In genomic region chr2:60382858-60383669, GRCm38 (mm10) we compare ENCODE assay signal across 8 mouse cellular contexts. TPM values are rescaled to one million over a fixed set of nuclear protein-coding genes. Genes with fewer than 3 reads are reported as not detected.
DNase-seq lines count a peak whose midpoint lies in the region; TF ChIP-seq lines count a peak whose summit lies in the region.

TSS of gene Ly75 (minus strand) at chr2:60383303.

- H3K9me3 ChIP-seq in hindbrain, embryonic 10.5 days, result no peaks in the 10 kb centered on the region

- H3K27me3 ChIP-seq in cerebellum, adult 2 months (ENCODE audit: control insufficient read depth, insufficient read depth, low read length), result no peaks in the 10 kb centered on the region
- peaks cover 22% of the 10 kb centered on the region for H3K27me3 ChIP-seq in hindbrain, embryonic 10.5 days (ENCODE audit: insufficient read depth, poor library complexity, severe bottlenecking)

- TF ChIP-seq CTCF in cerebellum, adult 2 months (IDR thresholded peaks at IDR 0.05; ENCODE audit: borderline replicate concordance, insufficient read depth, low read depth, low read length), result no peak

- no peak within 1 kb of the TSS for H3K27ac ChIP-seq in cerebellum, adult 2 months (ENCODE audit: insufficient read depth, low read length)
- H3K27ac ChIP-seq in hindbrain, embryonic 10.5 days, result peak within 1 kb of the TSS; percentile 86

- DNase-seq in MEL-GATA-1-ER (ENCODE audit: extremely low read depth, low read depth), result peak; percentile 87
- peak; percentile 65 to 66 for DNase-seq in cerebellum, adult 2 months
- DNase-seq in forelimb bud, embryonic 11.5 days (ENCODE audit: low read depth, low spot score), result peak; percentile 87
- peak; percentile 92 for DNase-seq in hindbrain, embryonic 10.5 days (ENCODE audit: low spot score)
- peak; percentile 19 to 29 for DNase-seq in layer of hippocampus, postnatal 14 days (ENCODE audit: low spot score in 2 of 2)
- peak; percentile 88 for DNase-seq in lung, postnatal 14 days
- DNase-seq in retina, embryonic 14.5 days (ENCODE audit: low spot score), result peak; percentile 88
- peak; percentile 94 to 95 for DNase-seq in thymus, postnatal 36 days

- no peaks in the 10 kb centered on the region for H3K4me1 ChIP-seq in cerebellum, adult 2 months (ENCODE audit: control insufficient read depth, insufficient read depth, low read length)
- H3K4me1 ChIP-seq in hindbrain, embryonic 10.5 days (replicated peaks), result peaks cover 14% of the 10 kb centered on the region

- no peaks in the 10 kb centered on the region for H3K36me3 ChIP-seq in hindbrain, embryonic 10.5 days

- 3% methylated on average over 46 of the region's 46 CpGs for WGBS in cerebellum, adult 2 months
- under 1% methylated on average over 46 of the region's 46 CpGs for WGBS in hindbrain, embryonic 10.5 days

- no peak for TF ChIP-seq POLR2A in cerebellum, adult 2 months (IDR thresholded peaks at IDR 0.05; ENCODE audit: borderline replicate concordance, insufficient read depth, low read length)

- H3K4me3 ChIP-seq in cerebellum, adult 2 months (replicated peaks; ENCODE audit: insufficient read depth, low read depth, low read length), result peak within 1 kb of the TSS; percentile 44
- H3K4me3 ChIP-seq in hindbrain, embryonic 10.5 days, result peak within 1 kb of the TSS; percentile 67

RNA-seq across cellular contexts. Expression of gene Ly75, which starts in this region (rescaled TPM):
- polyA plus RNA-seq in cerebellum, adult 2 months (2012; rRNA removed), result 0.76 and 0.92 TPM in 2 replicates
- 2.7 and 4.1 TPM in 2 replicates for polyA plus RNA-seq in hindbrain, embryonic 10.5 days (2016; fragmentation: Nextera tagmentation; extraction: Ambion mirVana)
- 1 to 10 TPM; 5.3 to 6.6 TPM for total RNA-seq in layer of hippocampus, postnatal 14 days (2021)

Comparison
In these comparisons a context has a peak if more than half of its experiments do, and no peak if none do; other contexts are left out.
1. Peak in DNase-seq and H3K4me3 ChIP-seq in cerebellum, adult 2 months; RNA of the gene not detected or under 1 TPM.
2. DNase-seq: peak in every context shown above with its lines; median percentile 94 in thymus, postnatal 36 days; 92 in hindbrain, embryonic 10.5 days; 88 in lung, postnatal 14 days; 88 in retina, embryonic 14.5 days; 87 in MEL-GATA-1-ER; 87 in forelimb bud, embryonic 11.5 days; 66 in cerebellum, adult 2 months; 24 in layer of hippocampus, postnatal 14 days.